Mouse (Mus musculus) limb, embryonic 14.5 days (tissue): ENCODE results near the gene Pea15a. TPM values are rescaled to one million over a fixed set of nuclear protein-coding genes. Genes with fewer than 3 reads are reported as not detected.

ENCODE experiments used
- ATAC-seq: fragments of 200-750 bp; cut with Nextera tagmentation; 2 replicates; pipeline ENCODE4 v1.8.0; 2017; ENCODE audit warnings: low read depth, moderate number of reproducible peaks, moderate TSS enrichment; ENCODE audit not compliant: low FRiP score
- DNase-seq: peaks from one replicate; pipeline ENCODE4 v3.0.0-alpha.2; 2015; ENCODE audit warnings: low spot score
- H3K27ac ChIP-seq: fragments of 300-500 bp; sonication (generic); replicated peaks from 2 replicates; pipeline ENCODE4 v1.5.1; 2014; ENCODE audit warnings: low read depth, mild to moderate bottlenecking, low read length, moderate library complexity, mixed read lengths
- H3K27me3 ChIP-seq: fragments of 300-500 bp; sonication (generic); 2 replicates; pipeline ENCODE4 v1.6.1; 2014; ENCODE audit warnings: low read length, mixed read lengths; ENCODE audit not compliant: control insufficient read depth, insufficient read depth
- H3K36me3 ChIP-seq: fragments of 300-500 bp; sonication (generic); 2 replicates; pipeline ENCODE4 v1.6.1; 2014; ENCODE audit warnings: mild to moderate bottlenecking, low read length, moderate library complexity, mixed read lengths; ENCODE audit not compliant: control insufficient read depth, insufficient read depth
- H3K4me1 ChIP-seq: fragments of 300-500 bp; sonication (generic); 2 replicates; pipeline ENCODE4 v1.6.1; 2014; ENCODE audit warnings: antibody characterized with exemption, low read length, mixed read lengths; ENCODE audit not compliant: control insufficient read depth, insufficient read depth
- H3K4me2 ChIP-seq: fragments of 300-500 bp; sonication (generic); replicated peaks from 2 replicates; pipeline ENCODE4 v1.6.1; 2014; ENCODE audit warnings: low read depth, mild to moderate bottlenecking, low read length, moderate library complexity; ENCODE audit not compliant: severe bottlenecking
- H3K4me3 ChIP-seq: fragments of 300-500 bp; sonication (generic); replicated peaks from 2 replicates; pipeline ENCODE4 v1.5.1; 2014; ENCODE audit warnings: low read length
- H3K9ac ChIP-seq: fragments of 300-500 bp; sonication (generic); 2 replicates; pipeline ENCODE4 v1.6.1; 2014; ENCODE audit warnings: mild to moderate bottlenecking, low read depth, low read length, moderate library complexity; ENCODE audit not compliant: severe bottlenecking
- H3K9me3 ChIP-seq: fragments of 300-500 bp; sonication (generic); 2 replicates; pipeline ENCODE4 v1.6.1; 2016; ENCODE audit warnings: low read length; ENCODE audit not compliant: control insufficient read depth
- POLR2A ChIP-seq: fragments of 200-500 bp; IDR thresholded peaks from 2 replicates; pipeline ENCODE4 v1.8.0; 2012; ENCODE audit warnings: inconsistent platforms, mild to moderate bottlenecking, moderate library complexity, borderline replicate concordance; ENCODE audit not compliant: insufficient read depth, insufficient read length; ENCODE audit errors: extremely low read depth
- WGBS: fragments of 180-500 bp; shearing (Covaris S2); extraction: QIAGEN DNeasy Blood & Tissue Kit; methylation state at CpG from one replicate; pipeline ENCODE4 v1.1.7; 2014; 5-methylcytosine and 5-hydroxymethylcytosine counted together
- polyA plus RNA-seq, 2 experiments: library from polyadenylated mRNA; depleted of rRNA in 1 of 2; stranded (reverse) in 1 of 2; unstranded in 1 of 2; fragments of >200 nt; fragmentation: Nextera tagmentation in 1 of 2; extraction: Ambion mirVana in 1 of 2; gene quantifications; 2 replicates each; pipeline versions ENCODE4 v1.2.1 to v1.2.3; 2012 to 2014

Pea15a gene
- polyA plus RNA-seq, 2 experiments: 108 to 122 TPM

- H3K27ac ChIP-seq: peak overlapping the region; percentile 75
- peaks cover 33% of the 10 kb centered on the region for H3K36me3 ChIP-seq
- WGBS: 22% methylated on average over 9 of the region's 9 CpGs
- TF ChIP-seq POLR2A: no peak
- H3K9me3 ChIP-seq: no peaks in the 10 kb centered on the region
- DNase-seq (no peak), ATAC-seq (no peak)
- H3K9ac ChIP-seq: 0 out of 2 replicates have a peak overlapping the region, but pooled peaks have one; percentile 7
- peak overlapping the region; percentile 78 for H3K4me2 ChIP-seq
- H3K4me3 ChIP-seq: 0 out of 2 replicates have a peak overlapping the region, but pooled peaks have one; percentile 8
- H3K4me1 ChIP-seq: peaks cover 52% of the 10 kb centered on the region
- no peaks in the 10 kb centered on the region for H3K27me3 ChIP-seq
These were observed 2.4 kb downstream of the Pea15a start for GRCm38 (mm10) chr1:172204033-172204813.

- no peak for TF ChIP-seq POLR2A
- H3K36me3 ChIP-seq: peaks cover 40% of the 10 kb centered on the region
- H3K4me3 ChIP-seq: no peak overlapping the region
- H3K27me3 ChIP-seq: no peaks in the 10 kb centered on the region
- H3K9me3 ChIP-seq: no peaks in the 10 kb centered on the region
- ATAC-seq (no peak), DNase-seq (no peak)
- no peak overlapping the region for H3K9ac ChIP-seq
- 11% methylated on average over 4 of the region's 4 CpGs for WGBS
- peak overlapping the region; percentile 15; the same call in 1 of the 2 replicates for H3K4me2 ChIP-seq
- peak overlapping the region; percentile 75 for H3K27ac ChIP-seq
- peaks cover 52% of the 10 kb centered on the region for H3K4me1 ChIP-seq
These were observed 3.0 kb downstream of the Pea15a start for GRCm38 (mm10) chr1:172203566-172203965.

GRCm38 (mm10) chr1:172202894-172203522 is 3.6 kb downstream of the Pea15a start:
- Histone ChIP-seq H3K9me3 (no peaks in the 10 kb centered on the region), H3K27me3 (no peaks in the 10 kb centered on the region), H3K9ac (no peak overlapping the region), H3K36me3 (peaks cover 45% of the 10 kb centered on the region), H3K27ac (peak overlapping the region; percentile 75), H3K4me3 (no peak overlapping the region), H3K4me2 (0 out of 2 replicates have a peak overlapping the region, but pooled peaks have one; percentile 15), H3K4me1 (peaks cover 52% of the 10 kb centered on the region)
- DNase-seq (no peak), ATAC-seq (no peak)
- 34% methylated on average over 2 of the region's 2 CpGs for WGBS
- TF ChIP-seq POLR2A: no peak

GRCm38 (mm10) chr1:172201967-172202880 is 4.4 kb downstream of the Pea15a start:
- Histone ChIP-seq H3K4me2 (no peak overlapping the region), H3K27ac (0 out of 2 replicates have a peak overlapping the region, but pooled peaks have one; percentile 13), H3K4me1 (peaks cover 52% of the 10 kb centered on the region), H3K36me3 (peaks cover 53% of the 10 kb centered on the region), H3K9me3 (no peaks in the 10 kb centered on the region), H3K27me3 (no peaks in the 10 kb centered on the region), H3K9ac (no peak overlapping the region), H3K4me3 (no peak overlapping the region)
- 30% methylated on average over 14 of the region's 14 CpGs for WGBS
- no peak for ATAC-seq
- DNase-seq: no peak
- no peak for TF ChIP-seq POLR2A

- Histone ChIP-seq H3K4me3 (no peak overlapping the region), H3K4me1 (peaks cover 46% of the 10 kb centered on the region), H3K36me3 (peaks cover 66% of the 10 kb centered on the region), H3K27ac (peak overlapping the region; percentile 38; the same call in 1 of the 2 replicates), H3K9ac (no peak overlapping the region), H3K4me2 (no peak overlapping the region), H3K9me3 (no peaks in the 10 kb centered on the region), H3K27me3 (no peaks in the 10 kb centered on the region)
- 39% methylated on average over 7 of the region's 7 CpGs for whole genome bisulfite sequencing
- ATAC-seq (no peak), DNase-seq (no peak)
- no peak for TF ChIP-seq POLR2A
These were observed 5.6 kb downstream of the Pea15a start for GRCm38 (mm10) chr1:172200871-172201447.
